Mouse (Mus musculus): ENCODE results near the gene Efna5.

The Efna5 gene

GRCm38 (mm10) chr17:62744239-62744638 is 136.9 kb downstream of the Efna5 start:
- DNase-seq: no peak

GRCm38 (mm10) chr17:62741702-62742101 is 139.4 kb downstream of the Efna5 start:
- no peak for DNase-seq

GRCm38 (mm10) chr17:62741020-62741419 is 140.1 kb downstream of the Efna5 start:
- DNase-seq: no peak

GRCm38 (mm10) chr17:62739993-62740392 is 141.1 kb downstream of the Efna5 start:
- no peak for DNase-seq

- DNase-seq: no peak
These were observed 143.7 kb downstream of the Efna5 start for GRCm38 (mm10) chr17:62737404-62737803.

- no peak for DNase-seq
These were observed 145.2 kb downstream of the Efna5 start for GRCm38 (mm10) chr17:62735943-62736342.

- no peak for DNase-seq
These were observed 146.2 kb downstream of the Efna5 start for GRCm38 (mm10) chr17:62734901-62735300.

- no peak for DNase-seq
These were observed 147.1 kb downstream of the Efna5 start for GRCm38 (mm10) chr17:62734067-62734466.

GRCm38 (mm10) chr17:62729754-62730470 is 151.2 kb downstream of the Efna5 start:
- DNase-seq: no peak

- DNase-seq: no peak
These were observed 152.8 kb downstream of the Efna5 start for GRCm38 (mm10) chr17:62728142-62728917.

GRCm38 (mm10) chr17:62726102-62726501 is 155.0 kb downstream of the Efna5 start:
- no peak for DNase-seq

GRCm38 (mm10) chr17:62722962-62723361 is 158.2 kb downstream of the Efna5 start:
- DNase-seq: no peak

GRCm38 (mm10) chr17:62721595-62721994 is 159.5 kb downstream of the Efna5 start:
- DNase-seq: no peak

GRCm38 (mm10) chr17:62720740-62721450 is 160.2 kb downstream of the Efna5 start:
- DNase-seq: no peak

- DNase-seq: no peak
These were observed 163.5 kb downstream of the Efna5 start for GRCm38 (mm10) chr17:62717426-62718131.

GRCm38 (mm10) chr17:62713455-62713854 is 167.7 kb downstream of the Efna5 start:
- no peak for DNase-seq

- DNase-seq: no peak
These were observed 174.7 kb downstream of the Efna5 start for GRCm38 (mm10) chr17:62706418-62706817.

GRCm38 (mm10) chr17:62702020-62702814 is 178.9 kb downstream of the Efna5 start:
- no peak for DNase-seq

- no peak for DNase-seq
These were observed 180.1 kb downstream of the Efna5 start for GRCm38 (mm10) chr17:62700791-62701602.

GRCm38 (mm10) chr17:62694958-62695437 is 186.1 kb downstream of the Efna5 start:
- DNase-seq: no peak

- DNase-seq: no peak
These were observed 188.9 kb downstream of the Efna5 start for GRCm38 (mm10) chr17:62692242-62692641.

All from kidney, adult 18-20 months (tissue).